Mouse (Mus musculus) midbrain, embryonic 16.5 days (tissue): ENCODE data around the gene Akr1a1. TPM values are rescaled to one million over a fixed set of nuclear protein-coding genes. Genes with fewer than 3 reads are reported as not detected.
"Not testable (repeated sequence)": the region's sequence is repeated elsewhere in the genome, so short reads cannot be mapped to it uniquely, and the experiment has no call there.

ENCODE experiments used
- ATAC-seq: fragments of 200-750 bp; cut with Nextera tagmentation; 2 replicates; pipeline ENCODE4 v1.8.0; 2017; ENCODE audit warnings: moderate TSS enrichment
- H3K27ac ChIP-seq: fragments of 300-500 bp; sonication (generic); 2 replicates; pipeline ENCODE4 v1.5.1; 2014; ENCODE audit warnings: mild to moderate bottlenecking, low read length, mixed read lengths
- H3K27me3 ChIP-seq: fragments of 300-500 bp; sonication (generic); 2 replicates; pipeline ENCODE4 v1.6.1; 2014; ENCODE audit warnings: low read depth, low read length, mixed read lengths; ENCODE audit not compliant: control insufficient read depth, insufficient read depth
- H3K36me3 ChIP-seq: fragments of 300-500 bp; sonication (generic); 2 replicates; pipeline ENCODE4 v1.6.1; 2014; ENCODE audit warnings: mild to moderate bottlenecking, low read length, moderate library complexity, mixed read lengths; ENCODE audit not compliant: control insufficient read depth, insufficient read depth
- H3K4me1 ChIP-seq: fragments of 300-500 bp; sonication (generic); 2 replicates; pipeline ENCODE4 v1.6.1; 2014; ENCODE audit warnings: mild to moderate bottlenecking, low read length, mixed read lengths; ENCODE audit not compliant: control insufficient read depth, insufficient read depth
- H3K4me2 ChIP-seq: fragments of 300-500 bp; sonication (generic); 2 replicates; pipeline ENCODE4 v1.6.1; 2014; ENCODE audit warnings: mild to moderate bottlenecking, low read length, mixed read lengths
- H3K4me3 ChIP-seq: fragments of 300-500 bp; sonication (generic); 2 replicates; pipeline ENCODE4 v1.5.1; 2014; ENCODE audit warnings: low read depth, mild to moderate bottlenecking, low read length, moderate library complexity, mixed read lengths
- H3K9ac ChIP-seq: fragments of 300-500 bp; sonication (generic); 2 replicates; pipeline ENCODE4 v1.6.1; 2014; ENCODE audit warnings: low read depth, low read length, mixed read lengths
- H3K9me3 ChIP-seq: fragments of 300-500 bp; sonication (generic); replicated peaks from 2 replicates; pipeline ENCODE4 v1.6.1; 2014; ENCODE audit warnings: mild to moderate bottlenecking, low read length, mixed read lengths; ENCODE audit not compliant: control insufficient read depth, poor library complexity, severe bottlenecking
- WGBS: fragments of 180-500 bp; shearing (Covaris S2); extraction: QIAGEN DNeasy Blood & Tissue Kit; methylation state at CpG from one replicate; pipeline ENCODE4 v1.1.7; 2014; 5-methylcytosine and 5-hydroxymethylcytosine counted together
- polyA plus RNA-seq: library from polyadenylated mRNA; unstranded; fragments of >200 nt; fragmentation: Nextera tagmentation; extraction: Ambion mirVana; gene quantifications from 2 replicates; pipeline ENCODE4 v1.2.1, GENCODE M21; 2015

Akr1a1 gene
- polyA plus RNA-seq, 1 experiment from 2014 or later, result 697 TPM

DNA sequence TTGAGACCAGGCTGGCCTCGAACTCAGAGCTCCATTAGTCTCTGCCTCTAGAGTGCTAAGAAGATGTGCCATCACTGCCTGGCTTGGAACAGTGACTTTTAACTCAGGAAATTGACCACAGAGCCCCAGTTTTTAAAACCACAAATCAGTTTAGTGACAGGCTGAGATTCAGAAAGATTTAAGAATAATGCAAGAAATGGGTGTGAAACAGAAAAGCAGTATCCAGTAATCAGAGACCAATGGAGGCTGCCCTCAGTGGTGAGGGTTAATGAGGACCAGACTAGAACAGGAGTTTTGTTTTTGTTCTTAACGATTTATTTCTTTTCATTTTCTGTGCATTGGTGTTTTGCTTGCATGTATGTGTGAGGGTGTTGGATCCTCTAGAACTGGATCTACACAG is 33.2 kb upstream of the Akr1a1 start:
- Histone ChIP-seq H3K9me3 (no peaks in the 10 kb centered on the region), H3K9ac (peak overlapping the region; percentile 74; the same call in 1 of the 2 replicates), H3K27ac (no peak overlapping the region), H3K4me2 (peak overlapping the region; percentile 64), H3K4me3 (no peak overlapping the region), H3K4me1 (peaks cover 11% of the 10 kb centered on the region), H3K27me3 (no peaks in the 10 kb centered on the region), H3K36me3 (no peaks in the 10 kb centered on the region)
- ATAC-seq, result no peak
- WGBS, result 79% methylated on average over 2 of the region's 2 CpGs

DNA sequence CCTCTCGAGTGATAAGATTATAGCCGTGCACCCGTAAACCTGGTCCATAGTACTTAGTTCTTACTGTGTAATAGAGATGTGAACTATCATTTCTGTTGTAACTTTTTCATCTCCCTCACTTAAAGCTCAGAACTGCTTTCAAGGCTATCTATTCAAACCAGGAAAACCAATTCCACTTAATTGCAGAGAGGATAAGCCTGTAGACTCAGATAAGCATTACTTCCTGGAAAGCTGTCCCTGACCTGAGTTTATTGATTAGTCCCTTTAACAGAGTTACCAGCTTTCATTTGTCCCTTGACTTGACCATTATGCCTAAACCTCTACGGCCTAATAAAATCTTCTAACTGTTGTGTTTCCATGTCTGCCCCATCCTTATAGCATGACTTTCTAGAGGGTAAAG is 32.5 kb upstream of the Akr1a1 start:
- Histone ChIP-seq H3K9me3 (no peaks in the 10 kb centered on the region), H3K9ac (no peak overlapping the region), H3K36me3 (no peaks in the 10 kb centered on the region), H3K4me3 (no peak overlapping the region), H3K27ac (no peak overlapping the region), H3K4me2 (no peak overlapping the region), H3K4me1 (peaks cover 11% of the 10 kb centered on the region), H3K27me3 (no peaks in the 10 kb centered on the region)
- 92% methylated on average over 4 of the region's 4 CpGs for WGBS
- ATAC-seq, result no peak

DNA sequence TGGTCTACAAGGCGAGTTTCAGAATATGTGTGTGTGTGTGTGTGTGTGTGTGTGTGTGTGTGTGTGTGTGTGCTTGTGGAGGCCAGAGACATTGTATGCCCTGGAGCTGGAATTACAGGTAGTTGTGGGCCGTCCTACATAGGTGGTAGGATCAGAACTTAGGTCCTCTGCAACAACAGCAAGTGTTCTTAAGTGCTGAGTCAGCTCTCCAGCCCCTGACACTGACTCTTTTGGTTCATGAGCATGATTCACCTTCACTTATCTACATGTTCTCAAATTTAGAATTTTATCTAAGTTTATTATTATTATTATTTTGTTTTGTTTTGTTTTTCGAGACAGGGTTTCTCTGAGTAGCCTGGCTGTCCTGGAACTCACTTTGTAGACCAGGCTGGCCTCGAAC is 29.0 kb upstream of the Akr1a1 start:
- not testable (repeated sequence) for H3K4me2 ChIP-seq, H3K4me1 ChIP-seq, ATAC-seq, H3K27me3 ChIP-seq, H3K27ac ChIP-seq, H3K4me3 ChIP-seq, H3K9me3 ChIP-seq, H3K9ac ChIP-seq, H3K36me3 ChIP-seq
- 90% methylated on average over 4 of the region's 4 CpGs for WGBS

DNA sequence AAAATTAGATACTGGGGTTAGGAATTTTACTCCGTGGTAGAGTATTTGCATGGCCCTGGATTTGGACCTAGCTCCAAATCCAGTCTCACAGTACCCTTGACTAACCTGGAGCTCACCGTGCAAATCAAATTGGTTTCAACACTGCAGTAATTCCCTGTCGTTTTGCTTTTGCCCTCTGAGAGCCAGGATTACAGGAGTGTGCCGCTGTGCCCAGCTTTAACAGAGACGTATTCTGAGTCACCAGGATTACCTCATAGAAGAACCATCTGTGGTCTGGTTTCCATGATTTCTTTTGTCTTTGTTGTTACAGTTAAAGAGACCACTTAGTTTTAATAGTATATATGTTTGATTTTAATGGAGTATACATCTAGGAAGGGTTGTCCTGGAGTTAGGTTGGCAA is 27.7 kb upstream of the Akr1a1 start:
- no peak for ATAC-seq
- H3K9me3 ChIP-seq, result no peaks in the 10 kb centered on the region
- H3K36me3 ChIP-seq, result no peaks in the 10 kb centered on the region
- WGBS, result 64% methylated on average over 5 of the region's 5 CpGs
- H3K9ac ChIP-seq, result no peak overlapping the region
- H3K27ac ChIP-seq, result no peak overlapping the region
- H3K4me2 ChIP-seq, result no peak overlapping the region
- no peaks in the 10 kb centered on the region for H3K27me3 ChIP-seq
- no peak overlapping the region for H3K4me3 ChIP-seq
- no peaks in the 10 kb centered on the region for H3K4me1 ChIP-seq

DNA sequence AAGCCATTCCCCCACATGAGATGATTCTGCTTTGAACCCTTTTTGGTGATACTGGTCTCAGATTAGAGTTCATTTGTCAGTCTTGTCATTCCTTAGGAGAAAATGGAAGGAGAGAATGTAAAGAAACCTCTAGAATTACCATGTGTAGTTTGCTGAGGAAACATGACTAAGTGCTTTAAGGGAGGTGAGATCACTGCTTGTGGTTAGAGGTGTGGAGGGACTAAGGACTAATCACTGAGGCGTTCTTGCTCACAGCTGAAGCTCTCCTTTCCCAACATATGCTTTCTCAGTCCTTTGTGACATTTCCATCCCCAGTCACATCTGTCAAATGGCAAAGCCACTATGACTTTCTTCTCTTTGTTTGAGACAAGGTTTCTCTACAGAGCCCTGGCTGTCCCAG is 26.3 kb upstream of the Akr1a1 start:
- Histone ChIP-seq H3K36me3 (no peaks in the 10 kb centered on the region), H3K27me3 (no peaks in the 10 kb centered on the region), H3K4me1 (no peaks in the 10 kb centered on the region), H3K9ac (no peak overlapping the region), H3K27ac (no peak overlapping the region), H3K4me2 (no peak overlapping the region), H3K4me3 (no peak overlapping the region), H3K9me3 (no peaks in the 10 kb centered on the region)
- ATAC-seq, result no peak
- whole genome bisulfite sequencing, result 90% methylated on average over 1 of the region's 1 CpGs

DNA sequence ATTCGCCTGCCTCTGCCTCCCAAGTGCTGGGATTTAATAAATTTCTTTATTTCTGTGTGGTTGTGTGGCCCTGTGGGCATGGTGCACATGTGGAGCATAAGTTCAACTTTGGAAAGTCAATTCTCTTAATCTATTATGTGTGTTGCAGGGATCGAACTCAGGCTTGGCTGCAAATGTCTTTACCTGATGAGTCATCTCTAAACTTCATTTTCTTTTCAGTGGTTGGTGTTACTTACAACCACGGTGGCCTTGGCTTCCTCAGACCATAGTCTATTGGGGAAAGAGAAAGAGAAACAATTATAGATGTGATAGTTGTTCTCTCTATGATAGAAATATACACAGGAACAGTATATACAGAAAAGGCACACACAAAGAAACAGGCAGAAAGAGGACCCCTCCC is 24.5 kb upstream of the Akr1a1 start:
- H3K4me3 ChIP-seq, result no peak overlapping the region
- no peaks in the 10 kb centered on the region for H3K27me3 ChIP-seq
- H3K4me2 ChIP-seq, result no peak overlapping the region
- no peaks in the 10 kb centered on the region for H3K4me1 ChIP-seq
- no peak overlapping the region for H3K27ac ChIP-seq
- no peaks in the 10 kb centered on the region for H3K36me3 ChIP-seq
- ATAC-seq, result no peak
- H3K9ac ChIP-seq, result no peak overlapping the region
- 79% methylated on average over 3 of the region's 3 CpGs for WGBS
- H3K9me3 ChIP-seq, result no peaks in the 10 kb centered on the region

DNA sequence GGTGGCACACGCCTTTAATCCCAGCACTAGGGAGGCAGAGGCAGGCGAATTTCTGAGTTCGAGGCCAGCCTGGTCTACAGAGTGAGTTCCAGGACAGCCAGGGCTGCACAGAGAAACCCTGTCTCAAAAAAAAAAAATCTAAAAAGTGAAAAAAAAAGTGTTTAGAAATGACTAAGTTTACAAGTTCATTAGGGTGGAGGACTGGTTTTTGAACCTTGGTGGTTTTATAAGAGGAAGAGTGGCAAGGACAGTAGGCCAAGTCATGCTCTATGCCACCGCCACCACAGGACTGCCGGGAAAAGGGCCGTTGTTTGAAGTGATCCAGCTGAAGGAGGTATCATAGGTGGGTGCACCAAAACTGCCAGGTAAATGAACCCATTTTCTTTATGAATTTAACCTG is 23.3 kb upstream of the Akr1a1 start:
- H3K4me1 ChIP-seq, H3K36me3 ChIP-seq, H3K27me3 ChIP-seq, H3K27ac ChIP-seq, ATAC-seq, H3K9me3 ChIP-seq, H3K4me3 ChIP-seq, H3K4me2 ChIP-seq, H3K9ac ChIP-seq: not testable (repeated sequence)
- 91% methylated on average over 6 of the region's 6 CpGs for WGBS

DNA sequence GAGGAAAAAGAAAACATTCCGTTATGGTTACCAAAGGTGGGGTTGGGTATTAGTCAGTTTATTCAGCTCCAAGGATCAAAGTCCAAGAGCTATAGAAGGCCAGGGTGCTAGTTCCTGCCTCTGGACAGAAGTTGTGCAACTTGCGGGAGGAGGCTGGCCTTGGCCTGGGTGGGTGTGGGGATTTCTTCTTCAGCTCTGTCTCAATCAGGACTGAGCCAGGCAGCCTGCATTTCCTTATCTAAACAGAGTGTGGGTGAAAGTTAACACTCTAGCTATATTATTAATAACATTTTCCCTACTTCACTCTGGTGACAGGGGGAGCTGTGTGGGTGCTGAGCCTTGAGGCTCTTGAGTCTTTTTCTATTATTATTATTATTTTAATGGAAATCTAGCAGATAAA is 21.3 kb upstream of the Akr1a1 start:
- Histone ChIP-seq H3K4me2 (no peak overlapping the region), H3K9me3 (no peaks in the 10 kb centered on the region), H3K27ac (no peak overlapping the region), H3K4me1 (no peaks in the 10 kb centered on the region), H3K9ac (no peak overlapping the region), H3K4me3 (no peak overlapping the region), H3K36me3 (no peaks in the 10 kb centered on the region), H3K27me3 (no peaks in the 10 kb centered on the region)
- ATAC-seq, result no peak
- 80% methylated on average over 2 of the region's 2 CpGs for WGBS

DNA sequence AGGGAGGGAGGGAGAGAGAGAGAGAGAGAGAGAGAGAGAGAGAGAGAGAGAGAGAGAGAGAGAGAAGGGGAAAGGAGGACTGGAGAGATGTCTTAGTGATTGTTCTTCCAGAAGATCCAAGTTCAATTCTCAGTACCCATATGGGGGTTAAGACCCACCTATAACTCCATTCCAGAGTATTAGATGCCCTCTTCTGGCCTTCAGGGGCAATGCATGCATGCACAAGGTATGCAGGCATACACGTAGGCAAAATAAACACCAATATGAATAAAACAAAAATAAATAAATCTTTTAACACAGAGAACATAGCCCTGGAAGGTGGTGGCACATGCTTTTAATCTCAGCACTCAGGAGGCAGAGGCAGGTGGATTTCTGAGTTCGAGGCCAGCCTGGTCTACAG is 17.8 kb upstream of the Akr1a1 start:
- no peaks in the 10 kb centered on the region for H3K27me3 ChIP-seq
- no peaks in the 10 kb centered on the region for H3K4me1 ChIP-seq
- H3K4me2 ChIP-seq, result no peak overlapping the region
- H3K27ac ChIP-seq, result no peak overlapping the region
- H3K4me3 ChIP-seq, result no peak overlapping the region
- H3K36me3 ChIP-seq, result no peaks in the 10 kb centered on the region
- 56% methylated on average over 2 of the region's 2 CpGs for WGBS
- no peak for ATAC-seq
- H3K9ac ChIP-seq, result no peak overlapping the region
- no peaks in the 10 kb centered on the region for H3K9me3 ChIP-seq

DNA sequence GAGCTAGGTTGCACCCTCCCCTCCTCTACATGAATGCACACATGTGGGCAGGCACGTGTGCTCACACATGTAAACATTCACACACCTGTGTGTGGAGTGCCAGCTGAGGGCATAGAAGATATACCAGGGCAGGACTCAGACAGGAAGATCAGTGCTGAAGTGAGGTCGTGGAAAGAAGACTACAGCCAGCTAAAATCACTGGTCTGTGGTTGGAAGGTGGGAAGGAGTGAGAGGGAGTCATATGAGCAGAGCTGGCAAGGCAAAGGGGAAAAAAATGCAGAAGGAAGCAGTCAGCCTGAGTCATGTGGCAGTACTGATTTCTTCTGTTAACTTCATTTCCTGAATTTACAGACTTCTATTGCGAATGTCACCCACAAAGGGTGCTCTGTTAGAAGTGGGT is 16.7 kb upstream of the Akr1a1 start:
- WGBS, result 71% methylated on average over 3 of the region's 3 CpGs
- H3K27ac ChIP-seq, result no peak overlapping the region
- no peaks in the 10 kb centered on the region for H3K27me3 ChIP-seq
- no peak for ATAC-seq
- no peaks in the 10 kb centered on the region for H3K4me1 ChIP-seq
- H3K9me3 ChIP-seq, result no peaks in the 10 kb centered on the region
- H3K9ac ChIP-seq, result no peak overlapping the region
- H3K36me3 ChIP-seq, result no peaks in the 10 kb centered on the region
- H3K4me3 ChIP-seq, result no peak overlapping the region
- H3K4me2 ChIP-seq, result no peak overlapping the region
